Mouse (Mus musculus) midbrain, embryonic 12.5 days (tissue): ENCODE measurements around the gene Npb. TPM values are rescaled to one million over a fixed set of nuclear protein-coding genes. Genes with fewer than 3 reads are reported as not detected.

ENCODE experiments used
- ATAC-seq: fragments of 200-750 bp; cut with Nextera tagmentation; 2 replicates; pipeline ENCODE4 v1.8.0; 2017; ENCODE audit warnings: low read depth, moderate TSS enrichment, moderate library complexity; ENCODE audit not compliant: low FRiP score
- H3K27ac ChIP-seq: fragments of 300-500 bp; sonication (generic); replicated peaks from 2 replicates; pipeline ENCODE4 v1.5.1; 2016; ENCODE audit warnings: mild to moderate bottlenecking
- H3K27me3 ChIP-seq: fragments of 300-500 bp; sonication (generic); 2 replicates; pipeline ENCODE4 v1.6.1; 2016; ENCODE audit warnings: mild to moderate bottlenecking
- H3K36me3 ChIP-seq: fragments of 300-500 bp; sonication (generic); 2 replicates; pipeline ENCODE4 v1.6.1; 2016
- H3K4me1 ChIP-seq: fragments of 300-500 bp; sonication (generic); 2 replicates; pipeline ENCODE4 v1.6.1; 2016
- H3K4me2 ChIP-seq: fragments of 300-500 bp; sonication (generic); replicated peaks from 2 replicates; pipeline ENCODE4 v1.6.1; 2016; ENCODE audit warnings: mild to moderate bottlenecking, moderate library complexity
- H3K4me3 ChIP-seq: fragments of 300-500 bp; sonication (generic); 2 replicates; pipeline ENCODE4 v1.5.1; 2016; ENCODE audit warnings: mild to moderate bottlenecking
- H3K9ac ChIP-seq: fragments of 300-500 bp; sonication (generic); replicated peaks from 2 replicates; pipeline ENCODE4 v1.6.1; 2016; ENCODE audit warnings: mild to moderate bottlenecking, moderate library complexity
- H3K9me3 ChIP-seq: fragments of 300-500 bp; sonication (generic); 2 replicates; pipeline ENCODE4 v1.6.1; 2016; ENCODE audit warnings: mild to moderate bottlenecking
- WGBS: fragments of 180-500 bp; shearing (Covaris S2); methylation state at CpG from one replicate; pipeline ENCODE4 v1.1.7; 2016; 5-methylcytosine and 5-hydroxymethylcytosine counted together
- microRNA-seq: library from miRNA; unstranded; fragments of <30 nt; microRNA quantifications from one replicate; pipeline ENCODE4, GENCODE M21; 2017
- polyA plus RNA-seq: library from polyadenylated mRNA; unstranded; fragments of >200 nt; fragmentation: Nextera tagmentation; extraction: Ambion mirVana; gene quantifications from 2 replicates; pipeline ENCODE4 v1.2.1, GENCODE M21; 2016

Gene Npb
- polyA plus RNA-seq, 1 experiment from 2014 or later = 0.98 TPM

DNA sequence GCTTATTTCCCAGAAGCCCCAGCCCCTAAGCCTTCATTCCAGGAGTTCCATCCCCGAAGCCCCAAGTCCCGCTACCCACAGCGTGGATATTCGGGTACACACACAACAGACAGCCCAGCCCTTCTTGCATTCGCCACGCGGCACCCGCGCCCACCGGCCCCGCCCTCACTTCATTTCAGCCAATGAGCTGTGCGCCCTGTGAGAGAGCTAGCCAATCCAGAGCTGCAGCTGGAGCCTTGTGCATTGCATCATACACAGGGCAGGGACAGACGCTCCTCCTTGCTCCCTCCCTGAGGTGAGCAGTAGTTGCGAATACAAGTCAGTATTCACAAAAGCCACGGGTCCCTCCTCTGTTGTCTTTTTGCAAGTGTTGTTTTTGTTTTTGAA, 35.3 kb downstream of the Npb start, which contains the start of gene Pycr1:
Gene Pycr1, minus strand, starts transcription at position 169 of the 387 bp plus-strand sequence.
- Histone ChIP-seq H3K4me2 (peak within 1 kb of the TSS; percentile 86), H3K27me3 (peaks cover 42% of the 10 kb centered on the region), H3K4me1 (peaks cover 22% of the 10 kb centered on the region), H3K9ac (peak within 1 kb of the TSS; percentile 68), H3K9me3 (no peaks in the 10 kb centered on the region), H3K36me3 (no peaks in the 10 kb centered on the region), H3K27ac (0 out of 2 replicates have a peak within 1 kb of the TSS, but pooled peaks have one; percentile 47), H3K4me3 (peak within 1 kb of the TSS; percentile 48)
- ATAC-seq = peak; percentile 100
- under 1% methylated on average over 15 of the region's 15 CpGs for WGBS

DNA sequence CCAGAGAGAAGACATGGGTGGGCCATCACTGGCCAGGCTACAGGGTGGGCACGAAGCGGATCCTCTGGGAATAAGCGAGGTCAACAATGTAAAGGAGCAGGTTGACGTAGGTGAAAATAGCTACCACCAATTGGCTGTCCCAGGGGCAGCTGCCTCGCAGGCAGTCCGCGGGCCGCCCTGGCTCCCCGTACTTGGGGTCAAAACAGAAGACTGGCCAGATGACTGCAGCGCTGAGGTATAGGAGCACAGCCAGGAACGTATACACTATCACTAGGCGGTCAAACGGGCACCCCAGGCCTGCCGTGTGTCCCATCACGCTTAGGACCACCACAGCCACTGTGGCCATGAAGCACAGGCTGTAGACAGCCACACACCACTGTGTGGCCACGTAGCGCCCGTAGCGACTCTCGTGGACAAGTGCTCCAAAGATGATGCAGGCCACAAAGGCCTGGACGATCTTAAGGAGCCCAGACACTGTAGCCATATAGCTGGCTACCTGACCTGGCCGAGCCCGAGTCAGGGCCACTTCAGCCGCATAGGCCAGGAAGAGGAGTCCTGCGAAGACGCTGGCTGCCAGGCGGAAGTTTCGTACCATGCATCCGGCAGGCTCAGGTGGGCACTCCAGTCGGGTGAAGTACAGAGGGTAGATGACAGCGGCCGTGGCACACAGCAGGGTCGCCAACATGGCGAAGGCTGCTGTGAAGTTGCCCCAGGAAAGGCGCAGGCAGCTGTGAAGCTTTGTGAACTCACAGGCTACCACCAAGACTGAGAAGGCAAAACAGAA, 39.0 kb downstream of the Npb start:
- Histone ChIP-seq H3K4me1 (peaks cover 21% of the 10 kb centered on the region), H3K9ac (no peak overlapping the region), H3K27me3 (peaks cover 37% of the 10 kb centered on the region), H3K36me3 (no peaks in the 10 kb centered on the region), H3K4me2 (peak overlapping the region; percentile 44; the same call in 1 of the 2 replicates), H3K27ac (no peak overlapping the region), H3K4me3 (no peak overlapping the region), H3K9me3 (no peaks in the 10 kb centered on the region)
- 83% methylated on average over 35 of the region's 35 CpGs for WGBS
- ATAC-seq = no peak

GRCm38 (mm10) chr11:120648001-120648476, 39.8 kb downstream of the Npb start, which contains the start of gene Myadml2:
Gene Myadml2 (minus strand): TSS chr11:120648158.
- H3K9me3 ChIP-seq = no peaks in the 10 kb centered on the region
- H3K27me3 ChIP-seq = peaks cover 29% of the 10 kb centered on the region
- H3K27ac ChIP-seq = no peak within 1 kb of the TSS
- no peak for ATAC-seq
- 7% methylated on average over 13 of the region's 13 CpGs for WGBS
- peaks cover 13% of the 10 kb centered on the region for H3K4me1 ChIP-seq
- no peaks in the 10 kb centered on the region for H3K36me3 ChIP-seq
- H3K4me3 ChIP-seq = peak within 1 kb of the TSS; percentile 19
- 0 out of 2 replicates have a peak within 1 kb of the TSS, but pooled peaks have one; percentile 24 for H3K9ac ChIP-seq
- peak within 1 kb of the TSS; percentile 44 for H3K4me2 ChIP-seq

GRCm38 (mm10) chr11:120651872-120652271, 43.6 kb downstream of the Npb start:
- peaks cover 40% of the 10 kb centered on the region for H3K27me3 ChIP-seq

DNA sequence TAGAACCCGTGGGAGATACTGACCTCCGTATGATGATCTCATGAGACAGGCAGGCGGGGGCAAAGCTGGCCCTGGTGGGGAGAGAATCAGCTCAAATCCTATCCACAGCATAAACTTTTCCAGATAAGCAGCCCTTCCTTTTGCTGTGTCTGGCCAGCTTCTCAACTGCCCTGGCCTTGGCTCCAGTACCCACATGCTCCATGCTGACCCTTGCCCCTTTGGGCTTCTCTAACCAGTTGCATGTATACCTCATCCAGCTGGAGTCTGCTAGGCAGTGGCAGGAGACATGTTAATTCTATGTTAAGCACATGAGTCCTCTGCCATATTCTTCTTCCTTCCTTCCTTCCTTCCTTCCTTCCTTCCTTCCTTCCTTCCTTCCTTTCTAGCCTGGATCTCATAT, 46.5 kb downstream of the Npb start:
- Histone ChIP-seq H3K27ac (no peak overlapping the region), H3K9me3 (no peaks in the 10 kb centered on the region), H3K36me3 (no peaks in the 10 kb centered on the region), H3K9ac (no peak overlapping the region), H3K27me3 (peaks cover 55% of the 10 kb centered on the region), H3K4me2 (no peak overlapping the region), H3K4me1 (peaks cover 5% of the 10 kb centered on the region), H3K4me3 (no peak overlapping the region)
- ATAC-seq = no peak
- 76% methylated on average over 3 of the region's 3 CpGs for WGBS

More at GRCm38 (mm10) chr11:120651872-120652271, 43.6 kb downstream of the Npb start:
- no peaks in the 10 kb centered on the region for H3K36me3 ChIP-seq
- H3K9ac ChIP-seq = no peak overlapping the region
- 69% methylated on average over 3 of the region's 3 CpGs for WGBS
- peaks cover 8% of the 10 kb centered on the region for H3K4me1 ChIP-seq
- no peak overlapping the region for H3K27ac ChIP-seq
- no peak overlapping the region for H3K4me3 ChIP-seq
- no peak for ATAC-seq
- no peaks in the 10 kb centered on the region for H3K9me3 ChIP-seq
- no peak overlapping the region for H3K4me2 ChIP-seq

- 82% methylated on average over 4 of the region's 4 CpGs for WGBS
- Histone ChIP-seq H3K9me3 (no peaks in the 10 kb centered on the region), H3K27ac (no peak overlapping the region), H3K9ac (no peak overlapping the region), H3K4me1 (peaks cover 23% of the 10 kb centered on the region), H3K4me2 (no peak overlapping the region), H3K27me3 (peaks cover 80% of the 10 kb centered on the region), H3K36me3 (no peaks in the 10 kb centered on the region), H3K4me3 (no peak overlapping the region)
- no peak for ATAC-seq
These were observed 49.0 kb downstream of the Npb start for GRCm38 (mm10) chr11:120657301-120657700.

Small RNA genes within 50 kb of the gene (microRNA-seq; reads per million reads assigned to microRNA genes)
- gene Mir6936 = 1.9 reads per million

Other genes starting within 250 kb of the Npb start
- 1.4 and 1.5 TPM in 2 replicates for gene Fscn2, start 246.9 kb upstream of the Npb start, polyA plus RNA-seq
- 51.3 and 55.4 TPM in 2 replicates for gene Faap100, start 229.7 kb upstream of the Npb start, polyA plus RNA-seq
- 51.8 and 54.6 TPM in 2 replicates for gene Nploc4, start 170.8 kb upstream of the Npb start, polyA plus RNA-seq
- not detected in 2 replicates for gene Tspan10, start 165.8 kb upstream of the Npb start, polyA plus RNA-seq
- gene Pde6g, start 155.0 kb upstream of the Npb start, polyA plus RNA-seq = 0.20 TPM in 1 of 2 replicates, not detected in the other
- 11.7 and 11.9 TPM in 2 replicates for gene Oxld1, start 150.4 kb upstream of the Npb start, polyA plus RNA-seq
- 30.1 and 35.1 TPM in 2 replicates for gene Ccdc137, start 150.4 kb upstream of the Npb start, polyA plus RNA-seq
- gene Arl16, start 140.9 kb upstream of the Npb start, polyA plus RNA-seq = 56.4 and 58.8 TPM in 2 replicates
- gene Mrpl12, start 123.9 kb upstream of the Npb start, polyA plus RNA-seq = 112 and 118 TPM in 2 replicates
- 37.7 and 38.8 TPM in 2 replicates for gene Slc25a10, start 116.6 kb upstream of the Npb start, polyA plus RNA-seq
- 0.18 and 0.29 TPM in 2 replicates for gene Gcgr, start 77.8 kb upstream of the Npb start, polyA plus RNA-seq
- gene Mcrip1, start 58.8 kb upstream of the Npb start, polyA plus RNA-seq = 212 and 232 TPM in 2 replicates
- not detected in 2 replicates for gene Ppp1r27, start 57.3 kb upstream of the Npb start, polyA plus RNA-seq
- gene P4hb, start 35.2 kb upstream of the Npb start, polyA plus RNA-seq = 384 and 418 TPM in 2 replicates
- gene Arhgdia, start 26.9 kb upstream of the Npb start, polyA plus RNA-seq = 504 and 557 TPM in 2 replicates
- gene Alyref, start 10.1 kb upstream of the Npb start, polyA plus RNA-seq = 652 and 655 TPM in 2 replicates
- gene Anapc11, start 10.1 kb upstream of the Npb start, polyA plus RNA-seq = 165 and 182 TPM in 2 replicates
- gene Pcyt2, start 9.5 kb downstream of the Npb start, polyA plus RNA-seq = 148 and 157 TPM in 2 replicates
- 40.4 and 48.2 TPM in 2 replicates for gene Sirt7, start 16.8 kb downstream of the Npb start, polyA plus RNA-seq
- 33.3 and 36.8 TPM in 2 replicates for gene Mafg, start 25.1 kb downstream of the Npb start, polyA plus RNA-seq
- 31.6 and 34.1 TPM in 2 replicates for gene Pycr1, start 35.3 kb downstream of the Npb start, polyA plus RNA-seq
- 0.99 TPM in 1 of 2 replicates, not detected in the other for gene Myadml2, start 39.7 kb downstream of the Npb start, polyA plus RNA-seq
- gene Notum, start 52.7 kb downstream of the Npb start, polyA plus RNA-seq = 0.58 and 0.87 TPM in 2 replicates
- 149 and 154 TPM in 2 replicates for gene Aspscr1, start 64.5 kb downstream of the Npb start, polyA plus RNA-seq
- 120 and 121 TPM in 2 replicates for gene Cenpx, start 105.3 kb downstream of the Npb start, polyA plus RNA-seq
- gene Lrrc45, start 105.4 kb downstream of the Npb start, polyA plus RNA-seq = 74.5 and 75.1 TPM in 2 replicates
- gene Rac3, start 113.0 kb downstream of the Npb start, polyA plus RNA-seq = 70.5 and 74.2 TPM in 2 replicates
- 11.8 and 14.6 TPM in 2 replicates for gene Dcxr, start 118.8 kb downstream of the Npb start, polyA plus RNA-seq
- 2.0 and 2.3 TPM in 2 replicates for gene Cbr2, start 123.6 kb downstream of the Npb start, polyA plus RNA-seq
- gene Hmga1b, start 154.3 kb downstream of the Npb start, polyA plus RNA-seq = 5.4 and 6.8 TPM in 2 replicates
- gene Rfng, start 175.7 kb downstream of the Npb start, polyA plus RNA-seq = 63.4 and 66.4 TPM in 2 replicates
- gene Gps1, start 175.8 kb downstream of the Npb start, polyA plus RNA-seq = 235 and 248 TPM in 2 replicates
- gene Dus1l, start 187.9 kb downstream of the Npb start, polyA plus RNA-seq = 64.2 and 67.6 TPM in 2 replicates
- gene Fasn, start 216.1 kb downstream of the Npb start, polyA plus RNA-seq = 139 and 140 TPM in 2 replicates